Mouse (Mus musculus) cortical plate, adult 2 months (tissue): ENCODE results near the gene Upk3a. TPM values are rescaled to one million over a fixed set of nuclear protein-coding genes. Genes with fewer than 3 reads are reported as not detected.

ENCODE experiments used
- H3K27ac ChIP-seq: fragments of 200-500 bp; 2 replicates; pipeline ENCODE4 v1.5.1; 2012; ENCODE audit warnings: low read length, control low read depth, inconsistent platforms; ENCODE audit not compliant: insufficient read depth
- H3K4me1 ChIP-seq: fragments of 200-500 bp; 2 replicates; pipeline ENCODE4 v1.6.1; 2011; ENCODE audit warnings: low read length; ENCODE audit not compliant: control insufficient read depth, insufficient read depth
- H3K4me3 ChIP-seq: fragments of 200-500 bp; 2 replicates; pipeline ENCODE4 v1.5.1; 2011; ENCODE audit warnings: mild to moderate bottlenecking, low read length, control low read depth; ENCODE audit not compliant: insufficient read depth
- CTCF ChIP-seq: fragments of 200-500 bp; IDR thresholded peaks from 2 replicates; pipeline ENCODE4 v1.5.1; 2011; ENCODE audit warnings: mild to moderate bottlenecking, control low read depth, low read length; ENCODE audit not compliant: insufficient read depth; ENCODE audit errors: extremely low read depth
- POLR2A ChIP-seq: fragments of 200-500 bp; IDR thresholded peaks from 2 replicates; pipeline ENCODE4 v1.6.1; 2011; ENCODE audit warnings: mild to moderate bottlenecking, low read length, control low read depth; ENCODE audit not compliant: insufficient read depth; ENCODE audit errors: extremely low read depth
- polyA plus RNA-seq: library from polyadenylated mRNA; depleted of rRNA; stranded (reverse); fragments of >200 nt; gene quantifications from 2 replicates; pipeline ENCODE4 v1.2.3, GENCODE M21; 2012

Gene Upk3a
- polyA plus RNA-seq, 1 experiment = 0.19 TPM

GRCm38 (mm10) chr15:84987020-84987815 is 29.7 kb upstream of the Upk3a start:
- peaks cover 29% of the 10 kb centered on the region for H3K4me1 ChIP-seq
- peak overlapping the region; percentile 99 for H3K4me3 ChIP-seq
- H3K27ac ChIP-seq = peak overlapping the region; percentile 87
- TF ChIP-seq POLR2A (no peak), CTCF (no peak)

DNA sequence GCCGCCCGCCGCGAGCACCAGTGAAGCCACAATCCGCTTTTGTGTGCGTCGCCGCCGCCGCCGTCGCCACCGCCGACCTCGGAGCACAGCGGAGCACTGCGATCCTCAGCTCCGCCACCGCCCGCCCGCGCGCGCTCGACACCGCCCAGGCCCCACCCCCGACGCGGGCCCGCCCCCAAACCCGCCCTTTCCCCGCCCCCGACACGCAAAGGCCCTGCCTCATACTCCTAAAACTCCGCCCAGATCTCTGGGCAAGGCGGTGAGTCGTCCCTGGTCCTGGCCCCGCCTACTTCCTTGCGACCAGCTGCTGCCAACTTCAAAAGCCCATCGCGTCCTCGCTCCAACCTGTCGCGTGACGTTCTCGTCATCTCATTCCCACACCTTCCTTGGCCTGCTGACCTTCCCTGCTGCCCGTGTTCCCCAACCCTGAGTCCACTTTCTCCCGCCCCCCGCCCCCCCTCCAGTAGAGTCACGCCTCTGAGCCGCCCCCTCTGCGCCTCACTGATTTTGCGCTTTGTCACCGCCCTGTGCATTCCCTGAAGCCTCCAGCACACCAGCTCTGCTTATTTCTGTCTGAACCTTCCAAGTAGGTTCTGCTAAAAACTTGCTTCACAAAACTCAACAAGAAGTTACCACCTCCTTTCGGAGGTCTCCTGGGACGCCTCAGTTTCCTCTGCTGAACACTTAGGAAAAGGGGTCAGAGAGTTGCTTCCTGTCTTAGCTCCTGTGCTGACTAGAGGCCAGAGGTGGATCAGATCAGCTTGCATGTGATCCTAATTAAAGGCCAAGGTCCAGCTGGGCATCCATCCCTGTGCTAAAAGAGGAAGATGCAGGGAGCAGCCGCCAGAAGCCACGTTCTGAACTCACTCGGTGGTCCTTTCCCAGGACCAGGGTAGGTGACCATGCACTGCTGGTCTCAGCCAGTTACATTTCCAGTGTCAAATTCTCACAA is 28.8 kb upstream of the Upk3a start, which contains the start of gene 5031439G07Rik:
Gene 5031439G07Rik, minus strand, starts transcription at position 678 of the 952 bp plus-strand sequence.
- TF ChIP-seq POLR2A (peak; percentile 61; the same call in 1 of the 2 replicates), CTCF (no peak)

GRCm38 (mm10) chr15:84989098-84989497 is 27.8 kb upstream of the Upk3a start:
- no peak overlapping the region for H3K27ac ChIP-seq
- no peak overlapping the region for H3K4me3 ChIP-seq
- H3K4me1 ChIP-seq = peaks cover 18% of the 10 kb centered on the region
- no peak for TF ChIP-seq POLR2A
- TF ChIP-seq CTCF = no peak

More for the DNA sequence above, 28.8 kb upstream of the Upk3a start, which contains the start of gene 5031439G07Rik:
- peak within 1 kb of the TSS; percentile 87 for H3K27ac ChIP-seq
- H3K4me1 ChIP-seq = peaks cover 24% of the 10 kb centered on the region
- H3K4me3 ChIP-seq = peak within 1 kb of the TSS; percentile 99

DNA sequence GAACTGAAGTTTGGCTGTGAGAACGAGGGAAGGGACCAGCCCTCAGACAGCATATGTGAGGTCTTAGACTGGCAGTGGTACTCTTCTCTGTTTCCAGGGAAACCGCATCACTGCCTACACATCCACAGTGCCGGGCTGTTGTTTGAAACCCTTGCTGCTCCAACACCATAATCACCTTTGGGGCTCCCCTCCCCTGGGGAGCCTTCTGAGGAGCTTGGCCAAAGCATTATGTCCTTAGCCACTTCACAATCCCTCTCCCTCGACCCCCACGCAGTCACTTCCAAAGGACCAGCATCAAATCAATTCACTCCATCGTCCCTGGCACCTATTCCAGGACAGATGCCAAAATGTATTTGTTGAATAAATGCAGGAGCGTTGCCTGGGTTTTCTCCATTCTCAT is 27.2 kb upstream of the Upk3a start:
- Histone ChIP-seq H3K27ac (no peak overlapping the region), H3K4me3 (no peak overlapping the region), H3K4me1 (peaks cover 17% of the 10 kb centered on the region)
- TF ChIP-seq POLR2A (no peak), CTCF (no peak)

GRCm38 (mm10) chr15:84994498-84994897 is 22.4 kb upstream of the Upk3a start:
- Histone ChIP-seq H3K27ac (no peak overlapping the region), H3K4me1 (peaks cover 3% of the 10 kb centered on the region; the same call in 1 of the 2 replicates), H3K4me3 (no peak overlapping the region)
- TF ChIP-seq POLR2A (no peak), CTCF (no peak)

GRCm38 (mm10) chr15:84995041-84995440 is 21.9 kb upstream of the Upk3a start:
- TF ChIP-seq CTCF = no peak
- TF ChIP-seq POLR2A = no peak
- H3K27ac ChIP-seq = no peak overlapping the region
- peaks cover 1% of the 10 kb centered on the region; the same call in 1 of the 2 replicates for H3K4me1 ChIP-seq
- H3K4me3 ChIP-seq = no peak overlapping the region

DNA sequence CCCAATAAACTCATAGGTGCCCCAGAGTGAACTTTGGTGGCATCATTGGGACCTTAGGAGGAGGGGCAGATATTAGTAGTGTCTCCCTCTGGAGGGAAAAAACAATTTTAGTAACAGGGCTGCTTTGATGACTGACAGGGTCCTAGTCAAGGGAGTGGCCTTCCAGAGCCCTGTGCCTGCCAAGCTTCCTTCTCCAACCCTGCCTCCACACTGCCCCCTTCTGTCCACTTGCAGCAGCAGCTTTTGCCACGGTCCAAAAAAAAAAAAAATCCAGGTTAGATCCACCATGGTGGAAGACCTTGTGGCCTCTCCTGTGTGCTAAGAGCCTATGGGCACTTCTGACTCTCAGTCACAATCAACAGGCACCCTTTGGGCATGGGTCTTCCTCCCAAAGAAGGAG is 21.0 kb upstream of the Upk3a start:
- no peak overlapping the region for H3K27ac ChIP-seq
- H3K4me3 ChIP-seq = no peak overlapping the region
- no peak for TF ChIP-seq POLR2A
- TF ChIP-seq CTCF = peak; percentile 71
- no peaks in the 10 kb centered on the region for H3K4me1 ChIP-seq

DNA sequence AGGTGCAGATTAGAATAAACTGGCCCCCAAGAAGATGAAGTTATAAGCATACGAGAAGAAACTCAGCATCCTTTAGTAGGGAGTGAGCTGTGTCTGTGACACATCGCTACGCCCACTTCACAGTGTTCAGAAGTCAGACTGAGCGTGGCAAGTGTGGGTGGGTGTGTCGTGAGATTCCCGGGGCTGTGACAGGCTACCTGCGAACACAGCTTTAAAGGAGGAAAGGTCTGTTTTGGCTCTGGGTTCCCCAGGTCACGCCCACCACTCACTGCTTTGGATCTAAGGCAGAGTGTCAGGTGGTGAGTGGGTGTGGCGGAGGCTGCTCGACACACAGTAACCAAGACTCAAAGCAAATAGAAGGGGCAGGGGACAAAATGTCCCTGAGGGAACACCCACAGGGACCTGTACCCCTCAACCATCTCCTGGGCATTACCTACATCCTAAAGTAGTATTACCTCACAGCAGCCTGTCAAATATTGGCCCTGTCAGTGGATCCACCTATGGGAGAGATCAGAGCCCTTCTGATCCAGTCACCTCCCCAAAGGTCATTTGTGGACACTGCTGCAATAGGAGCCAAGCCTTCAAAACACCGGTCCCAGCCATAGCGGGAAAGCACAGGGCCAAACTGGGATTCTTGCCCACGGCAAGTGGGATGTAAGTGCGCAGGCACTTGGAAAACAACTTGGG is 19.0 kb upstream of the Upk3a start:
- Histone ChIP-seq H3K27ac (no peak overlapping the region), H3K4me1 (peaks cover 3% of the 10 kb centered on the region; the same call in 1 of the 2 replicates), H3K4me3 (no peak overlapping the region)
- TF ChIP-seq CTCF (no peak), POLR2A (no peak)

DNA sequence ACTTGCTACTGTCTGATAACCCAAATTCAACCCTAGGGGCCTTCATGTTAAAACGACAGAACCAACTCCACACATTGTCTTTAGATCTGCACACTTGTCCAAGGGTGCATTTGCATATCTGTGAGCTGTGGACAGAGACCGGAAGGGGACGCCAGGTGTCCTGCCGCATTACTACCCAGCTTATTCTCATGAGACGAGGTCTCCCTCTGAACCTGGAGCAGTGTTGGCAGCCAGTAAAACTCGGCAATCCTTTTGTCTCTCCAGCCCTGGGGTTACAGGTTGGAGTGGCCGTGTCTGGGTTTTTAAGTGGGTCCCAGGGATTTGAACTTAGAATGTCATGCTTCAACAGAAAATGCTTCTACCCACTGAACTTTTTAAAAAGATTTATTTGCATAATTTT is 17.0 kb upstream of the Upk3a start:
- no peak for TF ChIP-seq POLR2A
- H3K4me3 ChIP-seq = no peak overlapping the region
- H3K27ac ChIP-seq = no peak overlapping the region
- peaks cover 3% of the 10 kb centered on the region; the same call in 1 of the 2 replicates for H3K4me1 ChIP-seq
